10 mouse cellular contexts compared by ENCODE assay signal in the genomic region with DNA sequence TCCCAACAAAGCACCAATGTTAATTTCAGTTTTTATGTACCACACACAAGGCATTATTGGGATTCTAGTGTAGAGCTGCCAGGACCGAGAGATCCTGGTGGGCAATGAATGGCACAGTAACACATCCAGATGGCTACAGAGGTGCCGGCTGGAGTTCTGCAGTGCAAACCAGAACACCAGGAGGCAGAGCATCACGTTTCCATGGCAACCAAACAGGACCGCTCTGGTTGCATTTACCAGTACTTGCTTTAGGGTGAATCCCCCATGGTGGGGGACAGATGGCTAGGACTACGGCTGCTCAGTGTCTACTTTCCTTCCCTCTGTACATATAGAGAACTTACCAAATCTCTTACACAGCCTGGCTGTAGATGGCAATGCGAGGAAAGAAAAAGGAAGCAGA. TPM values are rescaled to one million over a fixed set of nuclear protein-coding genes. Genes with fewer than 3 reads are reported as not detected.
DNase-seq lines count a peak whose midpoint lies in the region; ATAC-seq lines count a peak whose summit lies in the region.
"Had no signal": no experiment of that assay in that cellular context is flagged by ENCODE, and none has a peak within 500 bp of the region (broad histone marks: within the 10 kb centered on the region; RNA-seq: fewer than 3 reads in every experiment).

No protein-coding gene starts in this region.

- H3K27me3 ChIP-seq in embryonic facial prominence, embryonic 10.5 days (replicated peaks; ENCODE audit: low read depth, poor library complexity, severe bottlenecking): no peaks in the 10 kb centered on the region
- H3K27me3 ChIP-seq: stomach, embryonic 15.5 days had no signal

- peaks cover 88% of the 10 kb centered on the region for H3K36me3 ChIP-seq in embryonic facial prominence, embryonic 10.5 days (replicated peaks)

- peaks cover 31% of the 10 kb centered on the region for H3K4me1 ChIP-seq in embryonic facial prominence, embryonic 10.5 days
- H3K4me1 ChIP-seq: megakaryocyte, embryonic 14.5 days had no signal

- WGBS in embryonic facial prominence, embryonic 10.5 days: 34% methylated on average over 6 of the region's 6 CpGs

- no peak overlapping the region for H3K4me3 ChIP-seq in embryonic facial prominence, embryonic 10.5 days
- H3K4me3 ChIP-seq: megakaryocyte, embryonic 14.5 days; stomach, embryonic 15.5 days had no signal

- H3K27ac ChIP-seq in embryonic facial prominence, embryonic 10.5 days (replicated peaks): 0 out of 2 replicates have a peak overlapping the region, but pooled peaks have one; percentile 70

- peak; percentile 77 for ATAC-seq in frontal cortex, adult (ENCODE audit: low TSS enrichment)
- ATAC-seq in megakaryocyte progenitor cell, adult 5-6 weeks (replicated peaks; ENCODE audit: poor library complexity): no peak

- no peak for DNase-seq in frontal cortex, postnatal 25 days (ENCODE audit: low spot score in 2 of 2)
- peak; percentile 65 for DNase-seq in embryonic facial prominence, embryonic 10.5 days (ENCODE audit: low spot score)
- DNase-seq in layer of hippocampus, adult 18-20 months (ENCODE audit: low spot score in 2 of 2): peak; percentile 41 to 69
- DNase-seq in neural tube, embryonic 10.5 days (ENCODE audit: extremely low spot score, low spot score): peak; percentile 50
- no peak for DNase-seq in kidney, postnatal 10 days
- DNase-seq in adrenal gland, adult 18-20 months (ENCODE audit: low spot score in 2 of 2): no peak

- H3K9me3 ChIP-seq in embryonic facial prominence, embryonic 10.5 days: no peaks in the 10 kb centered on the region
- H3K9me3 ChIP-seq: stomach, embryonic 15.5 days had no signal

RNA-seq across cellular contexts. Expression of a gene that starts 57.7 kb away (rescaled TPM):
- polyA plus RNA-seq in embryonic facial prominence, embryonic 10.5 days (2016; fragmentation: Nextera tagmentation; extraction: Ambion mirVana): 54.6 and 57.0 TPM in 2 replicates
- 10 to 100 TPM; 14.4 to 16.7 TPM for total RNA-seq in layer of hippocampus, adult 18-20 months (2021)
- total RNA-seq in adrenal gland, adult 18-20 months (2021): 10 to 100 TPM; 29.3 to 35.8 TPM
- total RNA-seq in megakaryocyte progenitor cell, adult 5-6 weeks (2015): 49.7 and 54.0 TPM in 2 replicates
- total RNA-seq in megakaryocyte progenitor cell, adult 5-6 weeks (2017): 22.7 and 34.2 TPM in 2 replicates

Comparison
In these comparisons a context has a peak if more than half of its experiments do, and no peak if none do; other contexts are left out.
1. DNase-seq: peak in embryonic facial prominence, embryonic 10.5 days (single experiment), layer of hippocampus, adult 18-20 months (2 of 2) and neural tube, embryonic 10.5 days (single experiment); none in frontal cortex, postnatal 25 days (0 of 2), kidney, postnatal 10 days (single experiment) and adrenal gland, adult 18-20 months (0 of 2).